Mouse (Mus musculus): Measurements from ENCODE around the gene Mafk. TPM values are rescaled to one million over a fixed set of nuclear protein-coding genes. Genes with fewer than 3 reads are reported as not detected.

Mafk gene
- polyA plus RNA-seq, 1 experiment = 43.9 TPM

- H3K4me3 ChIP-seq (ENCODE audit: control insufficient read depth, insufficient read depth, low read length) = no peak overlapping the region
- H3K27me3 ChIP-seq (ENCODE audit: control insufficient read depth, insufficient read depth, low read length) = no peaks in the 10 kb centered on the region
Observed at GRCm38 (mm10) chr5:139776966-139777365, 14.3 kb upstream of the Mafk start.

DNA sequence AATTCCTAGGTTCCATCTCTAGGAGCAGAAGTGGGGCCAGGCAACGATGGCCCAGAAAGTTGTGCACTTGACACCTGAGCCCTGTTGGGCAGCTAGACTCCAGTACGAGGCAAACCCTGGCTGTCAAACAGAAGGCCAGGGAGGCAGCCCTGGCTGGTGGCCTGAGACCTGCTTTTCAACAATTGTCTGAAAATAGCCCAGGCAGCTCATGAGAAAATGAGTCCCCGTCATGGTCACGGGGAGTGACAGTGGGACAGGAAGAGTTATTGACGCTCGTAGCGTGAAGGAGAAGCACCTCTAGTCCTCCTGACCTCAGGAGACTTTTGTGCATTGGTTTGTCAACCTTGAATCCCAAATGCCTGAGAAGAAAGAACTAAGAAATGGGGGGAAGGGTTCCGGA, 9.9 kb upstream of the Mafk start:
- Histone ChIP-seq H3K27ac (ENCODE audit: control insufficient read depth, insufficient read depth, low read length) (no peak overlapping the region), H3K4me3 (ENCODE audit: control insufficient read depth, insufficient read depth, low read length) (no peak overlapping the region), H3K27me3 (ENCODE audit: control insufficient read depth, insufficient read depth, low read length) (no peaks in the 10 kb centered on the region), H3K4me1 (replicated peaks; ENCODE audit: control insufficient read depth, insufficient read depth, low read length) (peaks cover 11% of the 10 kb centered on the region), H3K36me3 (ENCODE audit: control insufficient read depth, insufficient read depth, low read length) (no peaks in the 10 kb centered on the region)
- TF ChIP-seq POLR2A (IDR thresholded peaks at IDR 0.05; ENCODE audit: control insufficient read depth, extremely low read depth, insufficient read depth, low read length, poor library complexity) (no peak), CTCF (IDR thresholded peaks at IDR 0.05; ENCODE audit: borderline replicate concordance, control insufficient read depth, extremely low read depth, insufficient read depth, low read length, poor library complexity) (no peak)
- WGBS = 90% methylated on average over 8 of the region's 8 CpGs
- no peak for DNase-seq

More at GRCm38 (mm10) chr5:139776966-139777365, 14.3 kb upstream of the Mafk start:
- WGBS = 6% methylated on average over 5 of the region's 5 CpGs
- Histone ChIP-seq H3K4me1 (replicated peaks; ENCODE audit: control insufficient read depth, insufficient read depth, low read length) (peaks cover 28% of the 10 kb centered on the region), H3K36me3 (ENCODE audit: control insufficient read depth, insufficient read depth, low read length) (peaks cover 5% of the 10 kb centered on the region), H3K27ac (ENCODE audit: control insufficient read depth, insufficient read depth, low read length) (peak overlapping the region; percentile 92)
- TF ChIP-seq POLR2A (IDR thresholded peaks at IDR 0.05; ENCODE audit: control insufficient read depth, extremely low read depth, insufficient read depth, low read length, poor library complexity) (no peak), CTCF (IDR thresholded peaks at IDR 0.05; ENCODE audit: borderline replicate concordance, control insufficient read depth, extremely low read depth, insufficient read depth, low read length, poor library complexity) (0 out of 2 replicates have a peak, but pooled peaks have one; percentile 35)
- DNase-seq = peak; percentile 67

DNA sequence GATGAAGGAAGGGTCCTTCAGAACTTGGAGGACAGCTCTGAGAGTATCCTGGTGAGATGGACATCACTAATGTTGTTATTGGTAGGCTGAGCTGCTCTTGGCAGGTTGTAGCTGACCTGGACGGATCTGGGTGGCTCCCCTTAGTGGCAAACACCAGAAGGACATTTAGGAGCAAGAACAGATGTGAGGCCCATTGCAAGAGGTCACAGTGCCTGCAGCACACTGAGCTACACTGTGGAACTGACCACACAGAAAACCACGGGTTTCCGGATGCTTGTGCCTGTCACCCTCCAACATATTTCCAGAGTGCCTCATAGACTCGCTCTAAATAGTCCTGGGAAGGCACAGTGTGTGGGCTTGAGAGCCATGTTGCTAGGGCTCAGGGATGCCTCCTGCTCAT, 1.8 kb upstream of the Mafk start:
- Histone ChIP-seq H3K27ac (ENCODE audit: control insufficient read depth, insufficient read depth, low read length) (no peak overlapping the region), H3K4me3 (ENCODE audit: control insufficient read depth, insufficient read depth, low read length) (no peak overlapping the region), H3K4me1 (replicated peaks; ENCODE audit: control insufficient read depth, insufficient read depth, low read length) (peaks cover 23% of the 10 kb centered on the region), H3K36me3 (ENCODE audit: control insufficient read depth, insufficient read depth, low read length) (no peaks in the 10 kb centered on the region), H3K27me3 (ENCODE audit: control insufficient read depth, insufficient read depth, low read length) (no peaks in the 10 kb centered on the region)
- DNase-seq = no peak
- TF ChIP-seq POLR2A (IDR thresholded peaks at IDR 0.05; ENCODE audit: control insufficient read depth, extremely low read depth, insufficient read depth, low read length, poor library complexity) (no peak), CTCF (IDR thresholded peaks at IDR 0.05; ENCODE audit: borderline replicate concordance, control insufficient read depth, extremely low read depth, insufficient read depth, low read length, poor library complexity) (no peak)
- WGBS = 38% methylated on average over 4 of the region's 4 CpGs

- H3K27me3 ChIP-seq (ENCODE audit: control insufficient read depth, insufficient read depth, low read length) = no peaks in the 10 kb centered on the region
- H3K4me3 ChIP-seq (ENCODE audit: control insufficient read depth, insufficient read depth, low read length) = peak overlapping the region; percentile 85
- no peaks in the 10 kb centered on the region for H3K36me3 ChIP-seq (ENCODE audit: control insufficient read depth, insufficient read depth, low read length)
- H3K27ac ChIP-seq (ENCODE audit: control insufficient read depth, insufficient read depth, low read length) = peak overlapping the region; percentile 27
- whole genome bisulfite sequencing = 2% methylated on average over 11 of the region's 11 CpGs
- H3K4me1 ChIP-seq (replicated peaks; ENCODE audit: control insufficient read depth, insufficient read depth, low read length) = peaks cover 44% of the 10 kb centered on the region
- no peak for TF ChIP-seq POLR2A (IDR thresholded peaks at IDR 0.05; ENCODE audit: control insufficient read depth, extremely low read depth, insufficient read depth, low read length, poor library complexity)
- no peak for TF ChIP-seq CTCF (IDR thresholded peaks at IDR 0.05; ENCODE audit: borderline replicate concordance, control insufficient read depth, extremely low read depth, insufficient read depth, low read length, poor library complexity)
- no peak for DNase-seq
Observed at GRCm38 (mm10) chr5:139792159-139792775, 954 bp downstream of the Mafk start.

DNA sequence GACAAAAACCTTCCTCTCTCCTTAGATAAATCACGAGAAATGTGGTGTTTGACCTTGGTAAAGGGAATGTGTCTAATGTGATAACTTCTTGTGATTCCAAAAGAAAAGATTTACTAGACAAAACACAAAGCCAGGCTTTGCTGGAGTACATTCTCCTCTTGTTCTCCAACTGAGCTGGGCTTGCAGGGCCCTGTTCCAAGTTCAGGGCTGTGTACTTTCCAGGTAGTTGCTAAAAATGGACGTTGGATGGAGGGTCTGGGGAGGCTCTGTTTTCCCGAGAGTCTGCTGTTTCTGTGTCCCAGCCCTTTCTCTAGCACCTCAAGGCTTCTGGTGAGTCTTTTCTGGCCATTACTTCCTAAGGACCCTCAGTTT, 1.6 kb downstream of the Mafk start:
- H3K27ac ChIP-seq (ENCODE audit: control insufficient read depth, insufficient read depth, low read length) = peak overlapping the region; percentile 66
- WGBS = 2% methylated on average over 3 of the region's 3 CpGs
- H3K36me3 ChIP-seq (ENCODE audit: control insufficient read depth, insufficient read depth, low read length) = no peaks in the 10 kb centered on the region
- H3K4me3 ChIP-seq (ENCODE audit: control insufficient read depth, insufficient read depth, low read length) = peak overlapping the region; percentile 28; the same call in 1 of the 2 replicates
- TF ChIP-seq CTCF (IDR thresholded peaks at IDR 0.05; ENCODE audit: borderline replicate concordance, control insufficient read depth, extremely low read depth, insufficient read depth, low read length, poor library complexity) (no peak), POLR2A (IDR thresholded peaks at IDR 0.05; ENCODE audit: control insufficient read depth, extremely low read depth, insufficient read depth, low read length, poor library complexity) (no peak)
- peaks cover 50% of the 10 kb centered on the region for H3K4me1 ChIP-seq (replicated peaks; ENCODE audit: control insufficient read depth, insufficient read depth, low read length)
- no peaks in the 10 kb centered on the region for H3K27me3 ChIP-seq (ENCODE audit: control insufficient read depth, insufficient read depth, low read length)
- no peak for DNase-seq

- Histone ChIP-seq H3K4me1 (replicated peaks; ENCODE audit: control insufficient read depth, insufficient read depth, low read length) (peaks cover 53% of the 10 kb centered on the region), H3K4me3 (ENCODE audit: control insufficient read depth, insufficient read depth, low read length) (peak overlapping the region; percentile 28), H3K36me3 (ENCODE audit: control insufficient read depth, insufficient read depth, low read length) (no peaks in the 10 kb centered on the region), H3K27me3 (ENCODE audit: control insufficient read depth, insufficient read depth, low read length) (no peaks in the 10 kb centered on the region), H3K27ac (ENCODE audit: control insufficient read depth, insufficient read depth, low read length) (peak overlapping the region; percentile 66)
- 7% methylated on average over 11 of the region's 11 CpGs for WGBS
- TF ChIP-seq POLR2A (IDR thresholded peaks at IDR 0.05; ENCODE audit: control insufficient read depth, extremely low read depth, insufficient read depth, low read length, poor library complexity) (no peak), CTCF (IDR thresholded peaks at IDR 0.05; ENCODE audit: borderline replicate concordance, control insufficient read depth, extremely low read depth, insufficient read depth, low read length, poor library complexity) (no peak)
- peak; percentile 30 for DNase-seq
Observed at GRCm38 (mm10) chr5:139793338-139794089, 2.2 kb downstream of the Mafk start.

Measured in thymus, adult 2 months (tissue).